Mouse (Mus musculus) liver, embryonic 13.5 days (tissue): ENCODE measurements around the gene Tmed9. TPM values are rescaled to one million over a fixed set of nuclear protein-coding genes. Genes with fewer than 3 reads are reported as not detected.

ENCODE experiments used
- ATAC-seq: fragments of 200-750 bp; cut with Nextera tagmentation; 2 replicates; pipeline ENCODE4 v1.8.0; 2017; ENCODE audit warnings: low read depth, mild to moderate bottlenecking, moderate number of reproducible peaks, moderate library complexity
- DNase-seq: peaks from one replicate; pipeline ENCODE4 v3.0.0; 2022
- H3K27ac ChIP-seq: fragments of 300-500 bp; sonication (generic); 2 replicates; pipeline ENCODE4 v1.5.1; 2015; ENCODE audit warnings: moderate library complexity, mild to moderate bottlenecking, inconsistent platforms
- H3K27me3 ChIP-seq: fragments of 300-500 bp; sonication (generic); 2 replicates; pipeline ENCODE4 v1.6.1; 2015; ENCODE audit warnings: mild to moderate bottlenecking, inconsistent platforms
- H3K36me3 ChIP-seq: fragments of 300-500 bp; sonication (generic); 2 replicates; pipeline ENCODE4 v1.6.1; 2015; ENCODE audit warnings: mild to moderate bottlenecking, inconsistent platforms
- H3K4me1 ChIP-seq: fragments of 300-500 bp; sonication (generic); replicated peaks from 2 replicates; pipeline ENCODE4 v1.6.1; 2015; ENCODE audit warnings: inconsistent platforms
- H3K4me2 ChIP-seq: fragments of 300-500 bp; sonication (generic); 2 replicates; pipeline ENCODE4 v1.6.1; 2015; ENCODE audit warnings: inconsistent platforms, mild to moderate bottlenecking, moderate library complexity
- H3K4me3 ChIP-seq: fragments of 300-500 bp; sonication (generic); replicated peaks from 2 replicates; pipeline ENCODE4 v1.5.1; 2015; ENCODE audit warnings: mild to moderate bottlenecking, inconsistent platforms
- H3K9ac ChIP-seq: fragments of 300-500 bp; sonication (generic); 2 replicates; pipeline ENCODE4 v1.6.1; 2015; ENCODE audit warnings: mild to moderate bottlenecking, inconsistent platforms
- H3K9me3 ChIP-seq: fragments of 300-500 bp; sonication (generic); replicated peaks from 2 replicates; pipeline ENCODE4 v1.6.1; 2016; ENCODE audit warnings: inconsistent platforms
- WGBS: fragments of 180-500 bp; shearing (Covaris S2); methylation state at CpG from one replicate; pipeline ENCODE4 v1.1.7; 2015; ENCODE audit not compliant: insufficient replicate concordance; 5-methylcytosine and 5-hydroxymethylcytosine counted together
- polyA plus RNA-seq: library from polyadenylated mRNA; unstranded; fragments of >200 nt; fragmentation: Nextera tagmentation; extraction: Ambion mirVana; gene quantifications from 2 replicates; pipeline ENCODE4 v1.2.1, GENCODE M21; 2015

Gene Tmed9
- polyA plus RNA-seq, 1 experiment from 2014 or later: 65.0 TPM

- Histone ChIP-seq H3K27me3 (no peaks in the 10 kb centered on the region), H3K36me3 (peaks cover 68% of the 10 kb centered on the region), H3K4me1 (peaks cover 50% of the 10 kb centered on the region), H3K4me3 (no peak overlapping the region), H3K9me3 (no peaks in the 10 kb centered on the region), H3K4me2 (no peak overlapping the region), H3K27ac (no peak overlapping the region), H3K9ac (no peak overlapping the region)
- ATAC-seq: no peak
- 77% methylated on average over 2 of the region's 2 CpGs for WGBS
- DNase-seq: no peak
Observed at GRCm38 (mm10) chr13:55540933-55541332, 32.6 kb upstream of the Tmed9 start.

DNA sequence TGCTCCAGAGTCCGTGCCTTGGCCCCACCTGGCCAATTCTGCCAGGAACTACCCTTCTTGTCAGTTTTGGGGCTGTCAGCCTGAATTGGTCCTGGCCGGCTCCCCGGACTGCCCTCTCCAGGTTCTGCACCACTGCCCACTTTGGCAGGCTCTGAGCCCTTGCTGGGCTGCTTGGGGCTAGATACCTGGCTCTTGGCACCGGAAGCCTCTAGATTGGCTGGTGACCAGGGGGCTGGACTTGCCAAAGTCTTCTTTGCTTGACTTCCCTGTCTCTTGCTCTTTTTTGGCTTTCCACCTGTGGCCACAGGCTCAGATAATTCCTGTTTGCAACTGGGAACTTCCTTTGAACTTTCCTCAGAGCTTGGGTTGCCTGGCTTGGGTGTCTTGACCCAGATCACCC lies 30.6 kb upstream of the Tmed9 start:
- H3K36me3 ChIP-seq: peaks cover 87% of the 10 kb centered on the region
- 89% methylated on average over 4 of the region's 4 CpGs for WGBS
- no peak for DNase-seq
- H3K4me3 ChIP-seq: no peak overlapping the region
- ATAC-seq: no peak
- no peak overlapping the region for H3K27ac ChIP-seq
- H3K27me3 ChIP-seq: no peaks in the 10 kb centered on the region
- no peak overlapping the region for H3K9ac ChIP-seq
- no peak overlapping the region for H3K4me2 ChIP-seq
- H3K9me3 ChIP-seq: no peaks in the 10 kb centered on the region
- peaks cover 40% of the 10 kb centered on the region for H3K4me1 ChIP-seq

GRCm38 (mm10) chr13:55543447-55543846 lies 30.1 kb upstream of the Tmed9 start:
- no peak overlapping the region for H3K9ac ChIP-seq
- ATAC-seq (no peak), DNase-seq (no peak)
- no peak overlapping the region for H3K4me2 ChIP-seq
- H3K9me3 ChIP-seq: no peaks in the 10 kb centered on the region
- H3K27ac ChIP-seq: no peak overlapping the region
- H3K4me3 ChIP-seq: no peak overlapping the region
- H3K4me1 ChIP-seq: peaks cover 40% of the 10 kb centered on the region
- no peaks in the 10 kb centered on the region for H3K27me3 ChIP-seq
- H3K36me3 ChIP-seq: peaks cover 92% of the 10 kb centered on the region
- WGBS: 82% methylated on average over 8 of the region's 8 CpGs

GRCm38 (mm10) chr13:55544792-55545191 lies 28.7 kb upstream of the Tmed9 start:
- ATAC-seq (peak; percentile 95), DNase-seq (peak; percentile 53)
- H3K27ac ChIP-seq: peak overlapping the region; percentile 60
- no peaks in the 10 kb centered on the region for H3K9me3 ChIP-seq
- peaks cover 40% of the 10 kb centered on the region for H3K4me1 ChIP-seq
- peak overlapping the region; percentile 31; the same call in 1 of the 2 replicates for H3K9ac ChIP-seq
- H3K27me3 ChIP-seq: no peaks in the 10 kb centered on the region
- H3K36me3 ChIP-seq: peaks cover 89% of the 10 kb centered on the region
- no peak overlapping the region for H3K4me3 ChIP-seq
- H3K4me2 ChIP-seq: peak overlapping the region; percentile 25
- WGBS: 31% methylated on average over 6 of the region's 6 CpGs

DNA sequence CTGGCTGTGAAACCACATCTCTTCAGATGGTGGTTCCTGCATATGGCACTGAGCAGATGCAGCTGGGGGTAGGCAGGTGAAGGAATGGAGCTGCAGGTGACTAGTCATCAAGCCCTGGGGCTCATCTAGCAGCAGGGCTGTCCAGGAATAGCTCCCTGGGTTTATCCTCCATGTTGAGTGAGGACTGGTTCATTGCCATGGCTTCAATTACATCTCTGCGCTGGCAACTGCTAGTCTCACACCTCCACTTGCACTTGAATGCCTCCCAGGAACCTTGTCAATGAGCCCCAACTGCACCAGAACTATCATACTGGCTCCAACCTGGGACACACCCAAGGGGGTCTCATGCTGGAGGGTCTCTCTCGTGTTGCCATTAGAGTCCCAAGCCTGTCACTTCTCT lies 25.6 kb upstream of the Tmed9 start:
- no peak for DNase-seq
- Histone ChIP-seq H3K27ac (no peak overlapping the region), H3K4me3 (no peak overlapping the region), H3K27me3 (no peaks in the 10 kb centered on the region), H3K4me2 (no peak overlapping the region), H3K9ac (no peak overlapping the region), H3K9me3 (no peaks in the 10 kb centered on the region), H3K4me1 (peaks cover 25% of the 10 kb centered on the region), H3K36me3 (peaks cover 83% of the 10 kb centered on the region)
- 79% methylated on average over 2 of the region's 2 CpGs for WGBS
- ATAC-seq: no peak

DNA sequence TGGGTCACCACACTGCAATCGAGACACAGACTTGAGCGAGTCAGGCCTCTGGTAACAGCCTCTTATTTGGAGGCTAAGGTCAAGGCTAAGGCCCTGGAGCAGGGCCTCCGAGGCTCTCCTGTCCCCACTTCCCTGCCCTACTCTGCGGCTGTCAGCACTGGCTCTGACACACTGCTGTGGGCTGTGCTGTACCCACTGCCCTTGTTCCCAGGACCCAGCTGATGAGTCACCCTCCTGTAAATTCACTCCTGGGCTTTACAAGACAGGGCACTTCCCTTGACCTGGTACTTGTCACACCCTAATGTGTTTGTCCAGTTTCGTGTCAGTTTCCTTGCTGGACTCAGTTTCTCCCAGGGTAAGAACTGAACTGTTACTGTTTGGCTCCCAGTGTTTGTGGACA lies 25.1 kb upstream of the Tmed9 start:
- 65% methylated on average over 5 of the region's 5 CpGs for WGBS
- no peak overlapping the region for H3K9ac ChIP-seq
- H3K27me3 ChIP-seq: no peaks in the 10 kb centered on the region
- peaks cover 25% of the 10 kb centered on the region for H3K4me1 ChIP-seq
- H3K4me2 ChIP-seq: no peak overlapping the region
- ATAC-seq (no peak), DNase-seq (no peak)
- no peak overlapping the region for H3K4me3 ChIP-seq
- peaks cover 83% of the 10 kb centered on the region for H3K36me3 ChIP-seq
- H3K27ac ChIP-seq: no peak overlapping the region
- H3K9me3 ChIP-seq: no peaks in the 10 kb centered on the region

GRCm38 (mm10) chr13:55549061-55549460 lies 24.5 kb upstream of the Tmed9 start:
- DNase-seq (no peak), ATAC-seq (no peak)
- Histone ChIP-seq H3K4me3 (no peak overlapping the region), H3K27me3 (no peaks in the 10 kb centered on the region), H3K4me2 (no peak overlapping the region), H3K9me3 (no peaks in the 10 kb centered on the region), H3K36me3 (peaks cover 83% of the 10 kb centered on the region), H3K9ac (no peak overlapping the region), H3K27ac (no peak overlapping the region), H3K4me1 (peaks cover 23% of the 10 kb centered on the region)
- 88% methylated on average over 15 of the region's 15 CpGs for WGBS

- peaks cover 51% of the 10 kb centered on the region for H3K36me3 ChIP-seq
- no peak overlapping the region for H3K4me3 ChIP-seq
- WGBS: 84% methylated on average over 9 of the region's 9 CpGs
- no peak for DNase-seq
- no peak for ATAC-seq
- no peak overlapping the region for H3K9ac ChIP-seq
- no peaks in the 10 kb centered on the region for H3K9me3 ChIP-seq
- H3K4me1 ChIP-seq: no peaks in the 10 kb centered on the region
- H3K27me3 ChIP-seq: no peaks in the 10 kb centered on the region
- no peak overlapping the region for H3K4me2 ChIP-seq
- H3K27ac ChIP-seq: no peak overlapping the region
Observed at GRCm38 (mm10) chr13:55555921-55556320, 17.6 kb upstream of the Tmed9 start.

DNA sequence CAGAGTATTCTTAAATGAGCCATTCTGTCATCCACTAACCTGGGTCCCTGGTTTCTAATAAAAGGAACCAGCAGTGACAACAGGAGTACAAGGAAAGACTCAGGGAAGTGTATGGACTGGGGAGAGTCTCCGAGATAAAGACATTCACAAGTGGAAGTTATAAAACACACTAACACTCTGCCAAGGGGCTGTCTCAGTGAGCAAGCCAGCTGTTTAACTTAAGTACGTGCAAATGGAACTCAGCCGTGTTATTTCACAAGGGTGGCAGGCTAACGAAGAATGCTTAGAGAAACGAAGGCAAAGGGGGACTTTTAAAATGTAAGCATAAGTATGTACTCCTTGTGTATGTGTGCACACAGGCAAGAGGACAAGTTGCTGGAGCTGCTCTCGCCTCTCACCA lies 16.0 kb upstream of the Tmed9 start:
- Histone ChIP-seq H3K4me1 (no peaks in the 10 kb centered on the region), H3K9ac (no peak overlapping the region), H3K27ac (no peak overlapping the region), H3K4me3 (no peak overlapping the region), H3K9me3 (no peaks in the 10 kb centered on the region), H3K27me3 (no peaks in the 10 kb centered on the region), H3K36me3 (peaks cover 44% of the 10 kb centered on the region), H3K4me2 (no peak overlapping the region)
- DNase-seq (no peak), ATAC-seq (no peak)
- WGBS: 84% methylated on average over 6 of the region's 6 CpGs

DNA sequence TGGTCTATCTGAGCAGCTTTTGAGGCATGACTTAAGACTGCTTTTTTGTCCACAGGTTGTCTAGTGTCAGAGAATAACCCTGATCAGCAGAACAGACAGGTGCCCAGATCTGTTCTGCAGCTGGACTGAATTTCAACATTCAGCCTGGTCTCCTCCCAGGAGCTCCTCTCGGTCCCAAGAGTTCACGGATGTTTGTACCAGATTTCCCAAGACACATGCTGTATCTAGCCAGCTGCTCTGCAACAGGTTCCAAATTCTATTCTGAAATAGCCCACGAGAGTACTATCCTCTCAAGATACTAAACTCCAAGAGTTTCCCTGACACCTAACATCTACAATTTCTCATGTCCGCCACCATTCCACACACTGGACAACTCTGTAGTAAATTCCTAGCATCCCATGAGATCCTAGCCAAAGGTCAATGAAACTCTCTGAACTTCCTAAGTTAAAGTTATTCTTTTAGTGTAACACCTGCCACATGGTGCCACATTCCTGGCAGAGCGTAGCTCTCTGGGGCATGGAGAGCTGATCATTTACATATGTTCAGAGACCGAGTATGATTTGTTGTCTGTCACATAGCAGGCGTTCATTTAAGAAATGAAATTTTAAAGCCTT lies 10.2 kb upstream of the Tmed9 start:
- no peak overlapping the region for H3K4me2 ChIP-seq
- WGBS: 78% methylated on average over 7 of the region's 7 CpGs
- no peak overlapping the region for H3K9ac ChIP-seq
- H3K4me1 ChIP-seq: 0 out of 2 replicates have a peak, but pooled peaks cover 6% of the 10 kb centered on the region
- no peaks in the 10 kb centered on the region for H3K9me3 ChIP-seq
- H3K4me3 ChIP-seq: no peak overlapping the region
- DNase-seq (no peak), ATAC-seq (no peak)
- no peaks in the 10 kb centered on the region for H3K27me3 ChIP-seq
- H3K27ac ChIP-seq: no peak overlapping the region
- peaks cover 20% of the 10 kb centered on the region for H3K36me3 ChIP-seq

DNA sequence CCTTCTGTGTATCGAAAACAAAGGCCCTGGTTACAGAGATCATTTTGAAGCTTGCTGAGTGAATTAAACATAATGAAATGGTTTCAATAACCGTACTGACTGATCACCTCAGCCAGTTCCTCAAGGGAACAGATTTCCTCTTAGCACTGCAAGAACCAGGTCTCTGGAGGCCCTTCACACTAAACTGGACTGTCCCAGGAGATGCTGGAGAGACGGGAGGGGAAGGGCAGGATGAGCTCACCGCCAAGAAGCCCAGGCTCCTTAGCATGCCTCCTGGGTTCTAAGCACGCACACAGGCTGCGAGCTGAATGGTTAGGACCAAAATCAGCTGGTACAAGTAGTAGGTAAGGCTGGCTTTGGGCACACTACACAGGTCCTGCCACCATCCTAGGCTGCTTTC lies 6.5 kb upstream of the Tmed9 start:
- no peaks in the 10 kb centered on the region for H3K9me3 ChIP-seq
- no peaks in the 10 kb centered on the region for H3K27me3 ChIP-seq
- H3K36me3 ChIP-seq: peaks cover 14% of the 10 kb centered on the region
- H3K4me1 ChIP-seq: peaks cover 28% of the 10 kb centered on the region
- H3K4me3 ChIP-seq: no peak overlapping the region
- no peak overlapping the region for H3K4me2 ChIP-seq
- ATAC-seq: no peak
- 80% methylated on average over 6 of the region's 6 CpGs for WGBS
- H3K9ac ChIP-seq: no peak overlapping the region
- H3K27ac ChIP-seq: no peak overlapping the region
- no peak for DNase-seq

DNA sequence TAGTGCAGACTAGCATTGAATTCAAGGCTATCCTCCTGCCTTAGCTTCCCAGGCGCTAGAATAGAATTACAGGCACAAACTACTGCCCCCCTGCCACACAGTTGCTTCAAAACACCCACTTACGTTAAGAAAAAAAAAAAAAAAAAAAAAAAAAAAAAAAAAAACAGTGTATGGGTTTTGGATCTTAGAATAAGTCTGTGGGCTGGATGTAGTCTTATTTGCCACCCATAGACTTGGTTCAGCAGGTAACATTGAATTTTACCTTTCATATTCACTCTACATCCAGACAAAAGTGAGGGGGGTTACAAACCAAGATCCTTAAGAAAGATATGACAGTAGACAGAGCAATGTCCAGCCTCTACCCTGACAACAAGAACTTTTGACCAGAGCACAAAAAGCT lies 5.6 kb upstream of the Tmed9 start:
- no peak overlapping the region for H3K27ac ChIP-seq
- H3K4me3 ChIP-seq: no peak overlapping the region
- 78% methylated on average over 2 of the region's 2 CpGs for WGBS
- no peak overlapping the region for H3K4me2 ChIP-seq
- H3K4me1 ChIP-seq: peaks cover 33% of the 10 kb centered on the region
- H3K27me3 ChIP-seq: no peaks in the 10 kb centered on the region
- no peak for DNase-seq
- H3K36me3 ChIP-seq: peaks cover 14% of the 10 kb centered on the region
- H3K9ac ChIP-seq: no peak overlapping the region
- no peaks in the 10 kb centered on the region for H3K9me3 ChIP-seq
- no peak for ATAC-seq
